Mouse (Mus musculus): ENCODE results near the gene P2rx6. TPM values are rescaled to one million over a fixed set of nuclear protein-coding genes. Genes with fewer than 3 reads are reported as not detected.
A peak's percentile ranks its signal among the peaks of the same experiment; 100 is the strongest.

The P2rx6 gene
- 1.1 and 1.9 TPM in 2 replicates for polyA plus RNA-seq (2015; fragmentation: Nextera tagmentation; extraction: Ambion mirVana)

GRCm38 (mm10) chr16:17561751-17562208 is at the start of gene P2rx6:
TSS of gene P2rx6 (plus strand) at chr16:17561885.
- peak within 1 kb of the TSS; percentile 6 for H3K27ac ChIP-seq (replicated peaks)
- peaks cover 20% of the 10 kb centered on the region for H3K4me1 ChIP-seq
- WGBS = 3% methylated on average over 10 of the region's 10 CpGs
- peak within 1 kb of the TSS; percentile 33 for H3K4me2 ChIP-seq (replicated peaks)
- H3K9ac ChIP-seq (replicated peaks) = no peak within 1 kb of the TSS
- peak; percentile 44 for ATAC-seq (replicated peaks)
- H3K4me3 ChIP-seq = peak within 1 kb of the TSS; percentile 14
- no peaks in the 10 kb centered on the region; the same call in 1 of the 2 replicates for H3K27me3 ChIP-seq
- H3K9me3 ChIP-seq = no peaks in the 10 kb centered on the region
- no peaks in the 10 kb centered on the region for H3K36me3 ChIP-seq

DNA sequence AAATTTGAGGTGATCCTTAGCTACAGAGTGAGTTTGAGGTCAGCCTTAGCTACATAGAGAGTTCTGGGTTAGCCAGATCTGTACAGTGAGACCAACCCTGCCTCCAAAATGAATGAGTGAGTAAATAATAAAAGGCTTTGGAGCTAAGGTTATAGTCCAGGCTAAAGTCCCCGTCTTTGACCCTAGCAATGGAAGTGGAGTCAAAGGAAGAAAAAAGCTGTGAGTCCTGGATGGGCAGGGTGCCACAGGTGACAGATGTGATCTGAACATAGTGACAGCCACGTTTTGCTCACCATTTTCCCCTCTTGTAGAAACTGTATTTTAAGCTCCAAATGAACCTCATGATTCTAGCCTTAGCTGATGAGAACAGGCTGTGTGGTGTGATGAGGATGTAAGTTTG is 42.8 kb upstream of the P2rx6 start:
- Histone ChIP-seq H3K4me1 (no peaks in the 10 kb centered on the region), H3K27ac (replicated peaks) (no peak overlapping the region), H3K36me3 (peaks cover 85% of the 10 kb centered on the region), H3K4me2 (replicated peaks) (no peak overlapping the region), H3K4me3 (no peak overlapping the region), H3K9me3 (no peaks in the 10 kb centered on the region), H3K27me3 (no peaks in the 10 kb centered on the region), H3K9ac (replicated peaks) (no peak overlapping the region)
- WGBS = 86% methylated on average over 2 of the region's 2 CpGs
- ATAC-seq (replicated peaks) = no peak

DNA sequence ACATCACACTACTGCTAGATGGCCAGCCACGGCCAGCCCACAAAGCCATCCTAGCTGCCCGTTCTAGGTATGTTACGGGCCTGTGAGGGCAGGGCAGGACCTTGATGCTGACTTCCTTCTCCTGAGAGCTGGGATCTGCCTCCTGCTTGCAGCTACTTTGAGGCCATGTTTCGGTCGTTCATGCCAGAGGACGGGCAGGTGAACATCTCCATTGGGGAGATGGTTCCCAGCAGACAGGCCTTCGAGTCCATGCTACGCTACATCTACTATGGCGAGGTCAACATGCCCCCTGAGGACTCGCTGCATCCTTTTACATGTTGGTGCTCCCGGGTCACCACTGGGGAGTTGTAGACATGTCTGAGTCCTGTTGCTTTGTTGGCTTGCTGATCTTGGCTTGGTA is 37.5 kb upstream of the P2rx6 start:
- no peak for ATAC-seq (replicated peaks)
- no peak overlapping the region for H3K9ac ChIP-seq (replicated peaks)
- 93% methylated on average over 11 of the region's 11 CpGs for WGBS
- no peak overlapping the region for H3K4me3 ChIP-seq
- peaks cover 93% of the 10 kb centered on the region for H3K36me3 ChIP-seq
- no peaks in the 10 kb centered on the region for H3K9me3 ChIP-seq
- H3K4me2 ChIP-seq (replicated peaks) = no peak overlapping the region
- no peak overlapping the region for H3K27ac ChIP-seq (replicated peaks)
- H3K27me3 ChIP-seq = no peaks in the 10 kb centered on the region
- no peaks in the 10 kb centered on the region for H3K4me1 ChIP-seq

DNA sequence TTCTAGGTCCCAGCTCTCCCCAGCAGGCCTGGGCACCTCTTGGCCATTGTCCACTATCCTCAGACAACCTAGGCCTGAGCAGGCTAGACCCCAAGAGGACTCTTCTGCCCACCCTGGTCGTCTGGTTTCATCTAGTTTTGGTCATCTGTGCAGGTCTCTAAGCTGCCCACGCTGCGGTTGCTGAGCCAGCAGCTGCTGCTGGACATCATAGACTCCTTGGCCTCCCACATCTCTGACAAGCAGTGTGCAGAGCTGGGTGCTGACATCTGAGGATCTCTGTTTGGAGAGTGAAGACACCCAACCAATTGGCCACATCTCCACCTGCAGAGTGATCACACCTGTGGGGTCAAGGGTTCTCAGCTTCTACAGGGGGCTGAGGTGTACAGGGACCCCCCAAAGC is 36.2 kb upstream of the P2rx6 start:
- ATAC-seq (replicated peaks) = no peak
- peaks cover 10% of the 10 kb centered on the region for H3K4me1 ChIP-seq
- H3K9ac ChIP-seq (replicated peaks) = no peak overlapping the region
- H3K27me3 ChIP-seq = no peaks in the 10 kb centered on the region
- H3K4me3 ChIP-seq = no peak overlapping the region
- no peak overlapping the region for H3K27ac ChIP-seq (replicated peaks)
- 88% methylated on average over 3 of the region's 3 CpGs for WGBS
- H3K9me3 ChIP-seq = no peaks in the 10 kb centered on the region
- H3K4me2 ChIP-seq (replicated peaks) = no peak overlapping the region
- peaks cover 80% of the 10 kb centered on the region for H3K36me3 ChIP-seq

DNA sequence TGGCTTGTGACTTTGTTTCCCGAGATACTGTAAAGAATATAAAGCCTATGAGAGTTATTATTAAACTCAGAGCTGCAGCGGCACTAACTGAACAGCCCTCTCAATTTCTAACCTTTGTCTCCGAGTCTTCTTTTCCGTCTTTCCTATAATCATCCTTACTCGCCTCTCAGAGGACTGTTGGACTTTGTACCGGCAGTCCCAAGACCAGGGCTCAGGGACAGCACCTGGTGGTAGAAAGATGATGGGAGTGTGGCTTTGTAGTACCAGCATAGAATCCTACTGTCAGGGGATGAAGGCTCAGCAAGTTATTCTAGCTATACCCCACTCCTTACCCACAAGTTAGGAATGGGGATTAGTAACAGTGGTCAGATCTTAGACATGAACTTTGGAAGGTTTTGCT is 35.5 kb upstream of the P2rx6 start:
- H3K27me3 ChIP-seq = no peaks in the 10 kb centered on the region
- H3K4me1 ChIP-seq = peaks cover 10% of the 10 kb centered on the region
- H3K9ac ChIP-seq (replicated peaks) = no peak overlapping the region
- WGBS = 88% methylated on average over 6 of the region's 6 CpGs
- H3K4me3 ChIP-seq = no peak overlapping the region
- no peak overlapping the region for H3K27ac ChIP-seq (replicated peaks)
- H3K9me3 ChIP-seq = no peaks in the 10 kb centered on the region
- ATAC-seq (replicated peaks) = no peak
- H3K4me2 ChIP-seq (replicated peaks) = no peak overlapping the region
- peaks cover 73% of the 10 kb centered on the region for H3K36me3 ChIP-seq

GRCm38 (mm10) chr16:17527606-17528005 is 34.1 kb upstream of the P2rx6 start:
- Histone ChIP-seq H3K27ac (replicated peaks) (no peak overlapping the region), H3K4me3 (no peak overlapping the region), H3K36me3 (peaks cover 59% of the 10 kb centered on the region), H3K4me2 (replicated peaks) (no peak overlapping the region), H3K27me3 (no peaks in the 10 kb centered on the region), H3K4me1 (peaks cover 20% of the 10 kb centered on the region), H3K9me3 (no peaks in the 10 kb centered on the region), H3K9ac (replicated peaks) (no peak overlapping the region)
- ATAC-seq (replicated peaks) = no peak

DNA sequence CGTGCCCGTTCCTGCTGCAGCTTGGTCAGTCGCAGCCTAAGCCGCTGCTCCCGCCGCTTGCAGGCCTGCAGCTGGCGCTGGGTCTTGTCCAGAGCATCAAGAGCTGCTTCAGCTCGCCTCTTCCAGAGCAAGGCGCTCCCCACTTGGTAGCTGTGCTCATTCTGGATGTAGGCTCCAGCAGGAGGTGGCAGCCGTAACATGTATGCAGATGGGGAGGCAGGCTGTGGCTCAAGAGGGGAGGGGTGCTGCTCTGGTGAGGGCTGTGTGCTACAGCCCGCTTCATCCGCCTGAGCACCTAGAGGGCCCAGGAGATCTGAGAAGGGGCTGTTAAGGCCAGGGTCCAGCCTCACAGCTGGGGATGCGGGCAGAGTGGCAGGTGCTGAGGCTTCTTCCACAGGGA is 33.4 kb upstream of the P2rx6 start:
- no peak for ATAC-seq (replicated peaks)
- Histone ChIP-seq H3K4me2 (replicated peaks) (no peak overlapping the region), H3K4me1 (peaks cover 20% of the 10 kb centered on the region), H3K9me3 (no peaks in the 10 kb centered on the region), H3K27ac (replicated peaks) (no peak overlapping the region), H3K27me3 (no peaks in the 10 kb centered on the region), H3K4me3 (no peak overlapping the region), H3K9ac (replicated peaks) (no peak overlapping the region), H3K36me3 (peaks cover 52% of the 10 kb centered on the region)
- 84% methylated on average over 13 of the region's 13 CpGs for WGBS

DNA sequence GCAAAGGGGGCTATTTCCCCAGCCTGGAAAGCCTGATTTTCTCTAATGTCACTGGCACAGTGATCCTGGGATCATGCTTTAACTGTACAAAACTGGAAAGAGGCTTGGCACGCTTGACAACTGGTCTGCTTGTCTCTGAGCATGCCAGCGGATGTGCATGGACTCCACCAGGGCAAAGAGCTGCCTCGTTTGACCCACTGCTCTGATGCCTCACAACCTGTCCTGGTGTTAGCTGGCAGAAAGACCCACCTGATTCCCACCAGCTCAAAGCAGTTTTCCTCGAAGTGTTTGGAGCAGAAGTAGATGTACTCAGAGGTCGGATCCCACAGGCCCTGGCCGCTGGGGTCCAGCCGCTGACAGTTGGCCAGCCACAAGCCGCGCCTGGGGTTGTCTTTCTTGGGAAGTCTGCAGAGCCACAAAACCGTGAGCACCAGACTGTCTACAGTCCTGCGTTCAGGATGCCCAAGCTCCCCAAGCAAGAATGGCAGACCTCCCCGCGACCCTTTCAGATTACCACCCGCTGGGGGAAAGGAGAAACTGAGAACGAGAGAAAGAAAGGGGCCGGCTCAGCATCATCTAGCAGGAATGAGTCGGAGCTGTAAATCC is 31.6 kb upstream of the P2rx6 start:
- Histone ChIP-seq H3K9ac (replicated peaks) (peak overlapping the region; percentile 82), H3K4me1 (peaks cover 20% of the 10 kb centered on the region), H3K27ac (replicated peaks) (peak overlapping the region; percentile 99), H3K36me3 (peaks cover 37% of the 10 kb centered on the region), H3K27me3 (no peaks in the 10 kb centered on the region), H3K4me2 (replicated peaks) (peak overlapping the region; percentile 71), H3K9me3 (no peaks in the 10 kb centered on the region), H3K4me3 (peak overlapping the region; percentile 85)
- WGBS = 15% methylated on average over 17 of the region's 17 CpGs
- ATAC-seq (replicated peaks) = peak; percentile 7

DNA sequence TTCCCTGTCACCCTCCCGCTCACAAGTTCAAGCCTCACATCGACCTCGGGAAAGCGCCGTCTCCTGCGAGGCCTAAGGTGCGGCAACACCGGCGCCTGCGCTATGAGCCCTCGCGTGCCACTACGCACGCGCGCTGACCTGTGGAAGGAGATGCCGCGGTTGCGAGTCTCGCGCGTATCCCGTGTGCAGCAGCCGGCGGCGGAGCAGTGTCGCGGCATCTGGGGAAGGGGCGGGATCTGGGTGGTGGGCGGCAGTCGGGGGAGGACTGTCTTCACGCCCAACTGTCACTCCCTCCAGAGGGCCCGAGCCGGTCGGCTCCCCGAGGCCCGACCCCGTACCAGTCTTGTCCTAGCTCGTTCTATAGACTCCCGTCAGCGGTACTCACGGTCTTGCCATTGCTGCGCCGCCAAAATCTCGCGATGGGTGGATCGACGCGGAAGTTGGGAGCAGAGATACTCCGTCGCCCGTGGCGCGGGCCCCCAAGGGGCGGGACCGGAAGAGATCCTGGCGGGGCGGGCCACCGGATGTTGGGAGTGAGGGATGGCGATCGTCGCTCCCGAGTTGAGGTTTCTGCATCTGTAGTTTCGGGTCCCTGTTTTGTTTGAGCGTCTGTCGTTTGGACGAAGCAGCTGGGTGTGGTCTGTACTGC is 30.9 kb upstream of the P2rx6 start, which contains the start of gene Thap7:
Gene Thap7 (minus strand): TSS at position 497 of the 649 bp plus-strand sequence.
- WGBS = under 1% methylated on average over 67 of the region's 67 CpGs
- H3K4me2 ChIP-seq (replicated peaks) = peak within 1 kb of the TSS; percentile 71
- H3K36me3 ChIP-seq = peaks cover 30% of the 10 kb centered on the region
- ATAC-seq (replicated peaks) = peak; percentile 98
- H3K4me1 ChIP-seq = peaks cover 20% of the 10 kb centered on the region
- no peaks in the 10 kb centered on the region for H3K27me3 ChIP-seq
- H3K27ac ChIP-seq (replicated peaks) = peak within 1 kb of the TSS; percentile 99
- peak within 1 kb of the TSS; percentile 85 for H3K4me3 ChIP-seq
- peak within 1 kb of the TSS; percentile 82 for H3K9ac ChIP-seq (replicated peaks)
- H3K9me3 ChIP-seq = no peaks in the 10 kb centered on the region

DNA sequence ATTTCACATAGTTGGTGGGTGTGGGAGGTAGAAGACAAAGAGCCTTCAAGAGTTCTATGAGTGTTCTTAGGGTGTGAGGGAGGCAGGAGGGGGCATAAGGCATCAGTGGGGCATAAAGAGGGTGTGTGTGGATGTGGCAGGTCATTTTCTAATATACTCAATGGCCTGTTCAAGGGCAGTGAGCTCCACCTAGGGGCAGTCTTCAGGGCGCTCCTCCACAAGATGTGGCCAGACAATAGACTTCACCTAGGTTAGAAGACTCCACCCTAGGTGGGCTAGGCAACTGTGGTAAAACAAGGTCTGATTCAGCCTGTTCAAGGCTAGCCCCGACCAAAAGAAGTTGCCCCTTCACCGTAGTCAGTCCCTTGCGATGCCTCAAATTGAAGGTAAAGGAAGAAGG is 29.4 kb upstream of the P2rx6 start:
- Histone ChIP-seq H3K36me3 (peaks cover 15% of the 10 kb centered on the region), H3K4me3 (no peak overlapping the region), H3K9ac (replicated peaks) (no peak overlapping the region), H3K4me1 (peaks cover 20% of the 10 kb centered on the region), H3K9me3 (no peaks in the 10 kb centered on the region), H3K4me2 (replicated peaks) (no peak overlapping the region), H3K27ac (replicated peaks) (no peak overlapping the region), H3K27me3 (no peaks in the 10 kb centered on the region)
- ATAC-seq (replicated peaks) = no peak
- 56% methylated on average over 4 of the region's 4 CpGs for WGBS

- H3K9ac ChIP-seq (replicated peaks) = no peak overlapping the region
- no peak overlapping the region for H3K4me2 ChIP-seq (replicated peaks)
- no peak overlapping the region for H3K27ac ChIP-seq (replicated peaks)
- H3K9me3 ChIP-seq = no peaks in the 10 kb centered on the region
- WGBS = 70% methylated on average over 14 of the region's 14 CpGs
- H3K36me3 ChIP-seq = peaks cover 10% of the 10 kb centered on the region
- H3K4me3 ChIP-seq = no peak overlapping the region
- H3K4me1 ChIP-seq = peaks cover 20% of the 10 kb centered on the region
- ATAC-seq (replicated peaks) = no peak
- no peaks in the 10 kb centered on the region for H3K27me3 ChIP-seq
These were observed 28.9 kb upstream of the P2rx6 start for GRCm38 (mm10) chr16:17532676-17533329.

- H3K4me3 ChIP-seq = no peak overlapping the region
- H3K36me3 ChIP-seq = no peaks in the 10 kb centered on the region
- no peaks in the 10 kb centered on the region for H3K27me3 ChIP-seq
- 95% methylated on average over 3 of the region's 3 CpGs for WGBS
- no peak overlapping the region for H3K9ac ChIP-seq (replicated peaks)
- no peak overlapping the region for H3K27ac ChIP-seq (replicated peaks)
- H3K4me1 ChIP-seq = peaks cover 6% of the 10 kb centered on the region
- no peak overlapping the region for H3K4me2 ChIP-seq (replicated peaks)
- H3K9me3 ChIP-seq = no peaks in the 10 kb centered on the region
- ATAC-seq (replicated peaks) = no peak
These were observed 25.1 kb upstream of the P2rx6 start for GRCm38 (mm10) chr16:17536584-17536983.

Data from forebrain, embryonic 15.5 days (tissue).